In the genomic region with DNA sequence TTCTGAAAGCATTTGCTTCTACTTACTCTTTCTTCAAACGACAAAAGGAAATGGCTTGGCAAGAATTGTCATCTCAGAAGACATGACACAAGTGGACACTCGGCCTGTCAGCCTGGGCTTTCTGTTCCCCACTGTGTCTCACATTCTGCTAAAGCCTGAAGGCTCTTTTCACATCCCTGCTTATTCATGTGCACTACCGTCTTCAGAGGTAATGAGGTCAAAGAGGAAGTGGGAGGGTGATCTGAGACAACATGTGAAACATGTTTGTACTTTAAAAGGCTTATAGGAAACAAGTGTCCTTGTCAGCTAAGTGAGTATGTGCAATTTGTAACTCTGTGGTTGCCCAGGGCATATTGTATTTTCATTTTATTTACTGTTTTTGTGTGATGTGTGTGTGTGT, we compare ENCODE assay signal across 19 mouse cellular contexts.
"Had no signal": no experiment of that assay in that cellular context is flagged by ENCODE, and none has a peak within 500 bp of the region (broad histone marks: within the 10 kb centered on the region; RNA-seq: fewer than 3 reads in every experiment).

No protein-coding gene starts in this region.

- H3K27ac ChIP-seq: limb, embryonic 13.5 days; liver, embryonic 14.5 days; neural tube, embryonic 13.5 days; stomach, postnatal 0 days had no signal

- H3K4me2 ChIP-seq: limb, embryonic 13.5 days; midbrain, embryonic 11.5 days; neural tube, embryonic 13.5 days had no signal

- DNase-seq: kidney, adult 11 months; kidney, adult 9 months; kidney, postnatal 14 days; layer of hippocampus, adult 9-11 months; layer of hippocampus, postnatal 36 days; left cerebral cortex, postnatal 4 days; lung, adult 2 months; lung, postnatal 36 days; right cerebral cortex, postnatal 14 days; thymus, adult 18-20 months; thymus, postnatal 14 days had no signal

- ATAC-seq: lung, postnatal 0 days; midbrain, embryonic 16.5 days had no signal

- H3K4me3 ChIP-seq: limb, embryonic 13.5 days; megakaryocyte, embryonic 14.5 days; neural tube, embryonic 13.5 days had no signal

- H3K27me3 ChIP-seq: limb, embryonic 13.5 days; megakaryocyte, embryonic 14.5 days; neural tube, embryonic 13.5 days had no signal

- H3K4me1 ChIP-seq: megakaryocyte, embryonic 14.5 days; neural tube, embryonic 13.5 days had no signal

- H3K36me3 ChIP-seq: limb, embryonic 13.5 days; neural tube, embryonic 13.5 days had no signal

- H3K9me3 ChIP-seq: limb, embryonic 13.5 days; megakaryocyte, embryonic 14.5 days; neural tube, embryonic 13.5 days had no signal

- H3K9ac ChIP-seq: limb, embryonic 13.5 days; liver, embryonic 14.5 days; neural tube, embryonic 13.5 days had no signal
